Mouse (Mus musculus) liver, postnatal 0 days (tissue): Measurements from ENCODE around the gene Anln. TPM values are rescaled to one million over a fixed set of nuclear protein-coding genes. Genes with fewer than 3 reads are reported as not detected.

Experiments
- ATAC-seq: fragments of 200-750 bp; cut with Nextera tagmentation; 2 replicates; pipeline ENCODE4 v1.8.0; 2017; ENCODE audit warnings: mild to moderate bottlenecking, moderate library complexity
- DNase-seq: peaks from one replicate; pipeline ENCODE4 v3.0.0-alpha.2; 2016
- H3K27ac ChIP-seq: fragments of 300-500 bp; sonication (generic); 2 replicates; pipeline ENCODE4 v1.5.1; 2014; ENCODE audit warnings: antibody characterized with exemption, moderate library complexity, mild to moderate bottlenecking, low read depth
- H3K27me3 ChIP-seq: fragments of 300-500 bp; sonication (generic); 2 replicates; pipeline ENCODE4 v1.6.1; 2014; ENCODE audit warnings: low read length, control low read depth, mixed read lengths; ENCODE audit not compliant: insufficient read depth
- H3K36me3 ChIP-seq: fragments of 300-500 bp; sonication (generic); replicated peaks from 2 replicates; pipeline ENCODE4 v1.6.1; 2014; ENCODE audit warnings: mild to moderate bottlenecking, control low read depth, low read length, moderate library complexity, mixed read lengths; ENCODE audit not compliant: insufficient read depth
- H3K4me1 ChIP-seq: fragments of 300-500 bp; sonication (generic); 2 replicates; pipeline ENCODE4 v1.6.1; 2014; ENCODE audit warnings: antibody characterized with exemption, mild to moderate bottlenecking, control low read depth; ENCODE audit not compliant: insufficient read depth
- H3K4me2 ChIP-seq: fragments of 300-500 bp; sonication (generic); 2 replicates; pipeline ENCODE4 v1.6.1; 2014; ENCODE audit warnings: low read depth, mild to moderate bottlenecking, low read length, moderate library complexity, mixed read lengths
- H3K4me3 ChIP-seq: fragments of 300-500 bp; sonication (generic); 2 replicates; pipeline ENCODE4 v1.5.1; 2014; ENCODE audit warnings: low read depth, low read length
- H3K9ac ChIP-seq: fragments of 300-500 bp; sonication (generic); replicated peaks from 2 replicates; pipeline ENCODE4 v1.6.1; 2014; ENCODE audit warnings: mild to moderate bottlenecking, moderate library complexity
- H3K9me3 ChIP-seq: fragments of 300-500 bp; sonication (generic); 2 replicates; pipeline ENCODE4 v1.6.1; 2016; ENCODE audit warnings: mild to moderate bottlenecking, control low read depth, low read length, mixed read lengths
- CTCF ChIP-seq: sonication (generic); IDR thresholded peaks from 2 replicates; pipeline ENCODE4 v1.5.1; 2016; ENCODE audit warnings: antibody characterized with exemption, low read depth
- EP300 ChIP-seq: IDR thresholded peaks from 2 replicates; pipeline ENCODE4 v1.6.1; 2016; ENCODE audit warnings: antibody characterized with exemption, low read depth, mild to moderate bottlenecking
- WGBS: fragments of 180-500 bp; shearing (Covaris S2); extraction: QIAGEN DNeasy Blood & Tissue Kit; methylation state at CpG from one replicate; pipeline ENCODE4 v1.1.7; 2014; ENCODE audit not compliant: insufficient replicate concordance; 5-methylcytosine and 5-hydroxymethylcytosine counted together
- polyA plus RNA-seq: library from polyadenylated mRNA; unstranded; fragments of >200 nt; fragmentation: Nextera tagmentation; extraction: Ambion mirVana; gene quantifications from 2 replicates; pipeline ENCODE4 v1.2.1, GENCODE M21; 2015

Gene Anln
- polyA plus RNA-seq, result 6.9 and 7.2 TPM in 2 replicates

GRCm38 (mm10) chr9:22389021-22389476, at the start of gene Anln:
Gene Anln, minus strand, starts transcription at chr9:22389188.
- peak within 1 kb of the TSS; percentile 93 for H3K27ac ChIP-seq
- peak within 1 kb of the TSS; percentile 97 for H3K9ac ChIP-seq
- no peaks in the 10 kb centered on the region for H3K27me3 ChIP-seq
- peak; percentile 93 for ATAC-seq
- H3K4me1 ChIP-seq, result peaks cover 15% of the 10 kb centered on the region
- H3K9me3 ChIP-seq, result no peaks in the 10 kb centered on the region
- peak within 1 kb of the TSS; percentile 97 for H3K4me3 ChIP-seq
- WGBS, result under 1% methylated on average over 42 of the region's 44 CpGs
- peak within 1 kb of the TSS; percentile 97 for H3K4me2 ChIP-seq
- peak; percentile 98 for DNase-seq
- TF ChIP-seq CTCF, result peak; percentile 28; the same call in 1 of the 2 replicates
- no peak; the same call in 1 of the 2 replicates for TF ChIP-seq EP300
- no peaks in the 10 kb centered on the region; the same call in 1 of the 2 replicates for H3K36me3 ChIP-seq

GRCm38 (mm10) chr9:22434101-22434500, 45.1 kb upstream of the Anln start:
- no peak for DNase-seq
- 85% methylated on average over 2 of the region's 2 CpGs for whole genome bisulfite sequencing
- H3K36me3 ChIP-seq, result no peaks in the 10 kb centered on the region
- H3K4me3 ChIP-seq, result no peak overlapping the region
- H3K4me1 ChIP-seq, result peaks cover 10% of the 10 kb centered on the region
- TF ChIP-seq EP300, result no peak
- no peak for TF ChIP-seq CTCF
- no peak overlapping the region for H3K9ac ChIP-seq
- no peak overlapping the region for H3K4me2 ChIP-seq
- no peak for ATAC-seq
- no peak overlapping the region for H3K27ac ChIP-seq
- no peaks in the 10 kb centered on the region for H3K9me3 ChIP-seq
- H3K27me3 ChIP-seq, result no peaks in the 10 kb centered on the region

- Histone ChIP-seq H3K4me2 (no peak overlapping the region), H3K9me3 (no peaks in the 10 kb centered on the region), H3K27ac (no peak overlapping the region), H3K36me3 (no peaks in the 10 kb centered on the region), H3K9ac (no peak overlapping the region), H3K4me3 (no peak overlapping the region), H3K4me1 (peaks cover 19% of the 10 kb centered on the region), H3K27me3 (no peaks in the 10 kb centered on the region)
- no peak for DNase-seq
- WGBS, result 77% methylated on average over 2 of the region's 2 CpGs
- no peak for ATAC-seq
- no peak for TF ChIP-seq CTCF
- TF ChIP-seq EP300, result no peak
Measured at GRCm38 (mm10) chr9:22433221-22433620, 44.2 kb upstream of the Anln start.

- H3K9me3 ChIP-seq, result no peaks in the 10 kb centered on the region
- H3K27ac ChIP-seq, result peak overlapping the region; percentile 31; the same call in 1 of the 2 replicates
- DNase-seq (peak; percentile 65), ATAC-seq (peak; percentile 38; the same call in 1 of the 2 replicates)
- TF ChIP-seq CTCF (no peak), EP300 (no peak)
- no peak overlapping the region for H3K9ac ChIP-seq
- peaks cover 20% of the 10 kb centered on the region for H3K4me1 ChIP-seq
- 16% methylated on average over 5 of the region's 5 CpGs for WGBS
- no peaks in the 10 kb centered on the region for H3K36me3 ChIP-seq
- no peak overlapping the region for H3K4me3 ChIP-seq
- H3K4me2 ChIP-seq, result peak overlapping the region; percentile 63
- H3K27me3 ChIP-seq, result no peaks in the 10 kb centered on the region
Measured at GRCm38 (mm10) chr9:22430315-22430840, 41.4 kb upstream of the Anln start.

GRCm38 (mm10) chr9:22429533-22430241, 40.7 kb upstream of the Anln start:
- Histone ChIP-seq H3K4me1 (peaks cover 20% of the 10 kb centered on the region), H3K9ac (peak overlapping the region; percentile 41; the same call in 1 of the 2 replicates), H3K36me3 (no peaks in the 10 kb centered on the region), H3K9me3 (no peaks in the 10 kb centered on the region), H3K27me3 (no peaks in the 10 kb centered on the region), H3K27ac (peak overlapping the region; percentile 31; the same call in 1 of the 2 replicates), H3K4me2 (peak overlapping the region; percentile 63), H3K4me3 (no peak overlapping the region)
- peak; percentile 57; the same call in 1 of the 2 replicates for ATAC-seq
- TF ChIP-seq EP300 (peak; percentile 32; the same call in 1 of the 2 replicates), CTCF (peak; percentile 35; the same call in 1 of the 2 replicates)
- WGBS, result 45% methylated on average over 15 of the region's 15 CpGs
- DNase-seq, result peak; percentile 46

- H3K27ac ChIP-seq, result no peak overlapping the region
- DNase-seq (no peak), ATAC-seq (no peak)
- H3K36me3 ChIP-seq, result no peaks in the 10 kb centered on the region
- no peaks in the 10 kb centered on the region for H3K27me3 ChIP-seq
- no peak overlapping the region for H3K4me3 ChIP-seq
- H3K9ac ChIP-seq, result no peak overlapping the region
- H3K9me3 ChIP-seq, result no peaks in the 10 kb centered on the region
- H3K4me1 ChIP-seq, result peaks cover 20% of the 10 kb centered on the region
- WGBS, result 68% methylated on average over 14 of the region's 14 CpGs
- no peak overlapping the region for H3K4me2 ChIP-seq
- TF ChIP-seq CTCF (no peak), EP300 (no peak)
Measured at GRCm38 (mm10) chr9:22428666-22429410, 39.9 kb upstream of the Anln start.
